Comparison of ENCODE assay signal across 21 mouse cellular contexts in the genomic region with DNA sequence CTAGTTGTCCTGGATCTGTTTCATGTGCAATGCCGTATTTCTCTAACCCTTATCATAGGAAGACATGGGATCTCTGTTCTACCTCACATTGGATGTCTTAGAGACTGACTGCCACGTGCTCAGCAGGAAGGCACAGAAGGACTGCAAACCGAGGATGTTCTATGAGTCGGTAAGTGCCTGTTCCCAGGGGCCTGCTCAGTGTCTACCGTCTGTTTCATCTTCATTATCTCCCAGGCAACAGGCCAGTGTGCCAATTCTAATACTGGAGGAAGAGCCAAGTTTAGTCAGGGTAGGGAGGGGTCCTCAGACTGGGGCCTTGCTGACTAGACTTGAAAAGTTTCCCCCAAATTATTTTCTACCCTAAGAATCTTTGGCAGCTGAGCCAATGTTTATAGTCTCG. TPM values are rescaled to one million over a fixed set of nuclear protein-coding genes. Genes with fewer than 3 reads are reported as not detected.
DNase-seq lines count a peak whose midpoint lies in the region; ATAC-seq and TF ChIP-seq lines count a peak whose summit lies in the region.
"Had no signal": no experiment of that assay in that cellular context is flagged by ENCODE, and none has a peak within 500 bp of the region (broad histone marks: within the 10 kb centered on the region; RNA-seq: fewer than 3 reads in every experiment).

No protein-coding gene starts in this region.

- no peak overlapping the region for H3K4me2 ChIP-seq in forebrain, postnatal 0 days (ENCODE audit: low read depth)
- H3K4me2 ChIP-seq in forebrain, embryonic 11.5 days (ENCODE audit: low read depth, low read length, severe bottlenecking): no peak overlapping the region
- H3K4me2 ChIP-seq in midbrain, postnatal 0 days (ENCODE audit: low read depth, low read length, poor library complexity, severe bottlenecking): no peak overlapping the region
- no peak overlapping the region for H3K4me2 ChIP-seq in midbrain, embryonic 16.5 days (ENCODE audit: low read length)
- H3K4me2 ChIP-seq: heart, embryonic 15.5 days; kidney, embryonic 15.5 days; liver, embryonic 11.5 days had no signal

- H3K4me3 ChIP-seq in forebrain, postnatal 0 days (ENCODE audit: low read depth, low read length): no peak overlapping the region
- H3K4me3 ChIP-seq in forebrain, embryonic 11.5 days (ENCODE audit: low read depth, low read length): no peak overlapping the region
- H3K4me3 ChIP-seq in midbrain, postnatal 0 days (ENCODE audit: low read depth, low read length): no peak overlapping the region
- no peak overlapping the region for H3K4me3 ChIP-seq in midbrain, embryonic 16.5 days (ENCODE audit: low read depth, low read length)
- H3K4me3 ChIP-seq: heart, embryonic 15.5 days; kidney, embryonic 15.5 days; myocyte had no signal

- peak; percentile 35 for DNase-seq in forebrain, postnatal 0 days
- no peak for DNase-seq in forebrain, embryonic 11.5 days (ENCODE audit: low spot score)
- DNase-seq in midbrain, postnatal 0 days (ENCODE audit: low spot score): peak; percentile 76
- peak; percentile 54 to 62 for DNase-seq in layer of hippocampus, adult 18-20 months (ENCODE audit: low spot score in 2 of 2)
- DNase-seq in telencephalon, adult 2 months (ENCODE audit: low read depth, low spot score): peak; percentile 10
- no peak for DNase-seq in lung, postnatal 25 days (ENCODE audit: low spot score)
- DNase-seq: adrenal gland, postnatal 25 days; cerebellum, adult 11 months; spleen, adult 18-20 months had no signal

- H3K9me3 ChIP-seq in forebrain, postnatal 0 days (ENCODE audit: low read length): no peaks in the 10 kb centered on the region
- no peaks in the 10 kb centered on the region for H3K9me3 ChIP-seq in forebrain, embryonic 11.5 days (ENCODE audit: control insufficient read depth, low read length)
- no peaks in the 10 kb centered on the region for H3K9me3 ChIP-seq in midbrain, postnatal 0 days (ENCODE audit: low read length)
- no peaks in the 10 kb centered on the region for H3K9me3 ChIP-seq in midbrain, embryonic 16.5 days (replicated peaks; ENCODE audit: control insufficient read depth, low read length, poor library complexity, severe bottlenecking)
- H3K9me3 ChIP-seq: G1E; heart, embryonic 15.5 days; kidney, embryonic 15.5 days had no signal

- H3K9ac ChIP-seq in forebrain, postnatal 0 days: no peak overlapping the region
- H3K9ac ChIP-seq in forebrain, embryonic 11.5 days (ENCODE audit: low read length): no peak overlapping the region
- H3K9ac ChIP-seq in midbrain, postnatal 0 days (replicated peaks; ENCODE audit: low read length, poor library complexity, severe bottlenecking): no peak overlapping the region
- H3K9ac ChIP-seq in midbrain, embryonic 16.5 days (ENCODE audit: low read depth, low read length): no peak overlapping the region
- H3K9ac ChIP-seq: heart, embryonic 15.5 days; kidney, embryonic 15.5 days had no signal

- H3K27me3 ChIP-seq in forebrain, postnatal 0 days (ENCODE audit: insufficient read depth, low read length): no peaks in the 10 kb centered on the region
- no peaks in the 10 kb centered on the region for H3K27me3 ChIP-seq in forebrain, embryonic 11.5 days (ENCODE audit: control insufficient read depth, insufficient read depth, low read length)
- H3K27me3 ChIP-seq in midbrain, postnatal 0 days (ENCODE audit: insufficient read depth, low read length): no peaks in the 10 kb centered on the region
- no peaks in the 10 kb centered on the region for H3K27me3 ChIP-seq in midbrain, embryonic 16.5 days (ENCODE audit: control insufficient read depth, insufficient read depth, low read depth, low read length)
- H3K27me3 ChIP-seq: heart, embryonic 15.5 days; kidney, embryonic 15.5 days had no signal

- no peaks in the 10 kb centered on the region for H3K36me3 ChIP-seq in forebrain, postnatal 0 days (ENCODE audit: insufficient read depth)
- H3K36me3 ChIP-seq in forebrain, embryonic 11.5 days (ENCODE audit: control insufficient read depth, insufficient read depth, low read length): no peaks in the 10 kb centered on the region
- no peaks in the 10 kb centered on the region for H3K36me3 ChIP-seq in midbrain, postnatal 0 days (ENCODE audit: insufficient read depth, low read length)
- no peaks in the 10 kb centered on the region for H3K36me3 ChIP-seq in midbrain, embryonic 16.5 days (ENCODE audit: control insufficient read depth, insufficient read depth, low read length)
- H3K36me3 ChIP-seq: G1E; heart, embryonic 15.5 days; kidney, embryonic 15.5 days had no signal

- no peak for TF ChIP-seq CTCF in forebrain, postnatal 0 days (IDR thresholded peaks at IDR 0.05; ENCODE audit: low read depth)
- no peak for TF ChIP-seq CTCF in midbrain, postnatal 0 days (IDR thresholded peaks at IDR 0.05)

- ATAC-seq in forebrain, postnatal 0 days: peak; percentile 66
- ATAC-seq in forebrain, embryonic 11.5 days (replicated peaks; ENCODE audit: low FRiP score): no peak
- no peak for ATAC-seq in midbrain, postnatal 0 days (ENCODE audit: low FRiP score)
- ATAC-seq in midbrain, embryonic 16.5 days: no peak
- ATAC-seq: inflammation-experienced regulatory T-cells, adult 6 months had no signal

- H3K4me1 ChIP-seq in forebrain, postnatal 0 days (ENCODE audit: insufficient read depth): no peaks in the 10 kb centered on the region
- no peaks in the 10 kb centered on the region for H3K4me1 ChIP-seq in forebrain, embryonic 11.5 days (replicated peaks; ENCODE audit: control insufficient read depth, insufficient read depth, low read length)
- H3K4me1 ChIP-seq in midbrain, postnatal 0 days (ENCODE audit: insufficient read depth, low read length): no peaks in the 10 kb centered on the region
- H3K4me1 ChIP-seq in midbrain, embryonic 16.5 days (ENCODE audit: control insufficient read depth, insufficient read depth, low read length): no peaks in the 10 kb centered on the region
- H3K4me1 ChIP-seq: heart, embryonic 15.5 days; kidney, embryonic 15.5 days had no signal

- WGBS in forebrain, postnatal 0 days: 60% methylated on average over 6 of the region's 6 CpGs
- 86% methylated on average over 6 of the region's 6 CpGs for WGBS in forebrain, embryonic 11.5 days
- WGBS in midbrain, postnatal 0 days: 59% methylated on average over 6 of the region's 6 CpGs
- 72% methylated on average over 6 of the region's 6 CpGs for WGBS in midbrain, embryonic 16.5 days

- no peak overlapping the region for H3K27ac ChIP-seq in forebrain, postnatal 0 days (ENCODE audit: low read depth, low read length)
- H3K27ac ChIP-seq in forebrain, embryonic 11.5 days (ENCODE audit: low read depth, low read length): no peak overlapping the region
- H3K27ac ChIP-seq in midbrain, postnatal 0 days (ENCODE audit: low read depth, low read length): no peak overlapping the region
- no peak overlapping the region for H3K27ac ChIP-seq in midbrain, embryonic 16.5 days (ENCODE audit: low read length)
- H3K27ac ChIP-seq: heart, embryonic 15.5 days; kidney, embryonic 15.5 days; stomach, postnatal 0 days had no signal

RNA-seq across cellular contexts. Expression of a gene that starts 11.4 kb away (rescaled TPM):
- total RNA-seq in forebrain, postnatal 0 days (2014; rRNA removed): not detected in 2 replicates
- 0.15 and 0.21 TPM in 2 replicates for polyA plus RNA-seq in forebrain, postnatal 0 days (2015; fragmentation: Nextera tagmentation; extraction: Ambion mirVana)
- polyA plus RNA-seq in forebrain, embryonic 11.5 days (2014; fragmentation: Nextera tagmentation; extraction: Ambion mirVana): not detected in 2 replicates
- total RNA-seq in midbrain, postnatal 0 days (2014; rRNA removed): not detected in 2 replicates
- polyA plus RNA-seq in midbrain, postnatal 0 days (2015; fragmentation: Nextera tagmentation; extraction: Ambion mirVana): 0.33 TPM in 1 of 2 replicates, not detected in the other
- polyA plus RNA-seq in midbrain, embryonic 16.5 days (2015; fragmentation: Nextera tagmentation; extraction: Ambion mirVana): not detected in 2 replicates
- under 1 TPM; 0.22 to 0.30 TPM for total RNA-seq in layer of hippocampus, adult 18-20 months (2021)
- total RNA-seq: megakaryocyte-erythroid progenitor cell, adult 5-6 weeks had no signal
- polyA plus RNA-seq: heart, embryonic 15.5 days; lung, embryonic 16.5 days had no signal

RNA-seq across cellular contexts. Expression of a gene that starts 21.3 kb away (rescaled TPM):
- total RNA-seq in forebrain, postnatal 0 days (2014; rRNA removed): not detected in 2 replicates
- polyA plus RNA-seq in forebrain, postnatal 0 days (2015; fragmentation: Nextera tagmentation; extraction: Ambion mirVana): not detected in 2 replicates
- 0.32 TPM in 1 of 2 replicates, not detected in the other for polyA plus RNA-seq in forebrain, embryonic 11.5 days (2014; fragmentation: Nextera tagmentation; extraction: Ambion mirVana)
- not detected in 2 replicates for total RNA-seq in midbrain, postnatal 0 days (2014; rRNA removed)
- not detected in 2 replicates for polyA plus RNA-seq in midbrain, postnatal 0 days (2015; fragmentation: Nextera tagmentation; extraction: Ambion mirVana)
- 0.24 TPM in 2 replicates for polyA plus RNA-seq in midbrain, embryonic 16.5 days (2015; fragmentation: Nextera tagmentation; extraction: Ambion mirVana)
- total RNA-seq in layer of hippocampus, adult 18-20 months (2021): not detected
- total RNA-seq: G1E; left cerebral cortex, postnatal 10 days; megakaryocyte-erythroid progenitor cell, adult 5-6 weeks had no signal
- polyA plus RNA-seq: G1E; gonadal fat pad, adult 2 months; heart, embryonic 15.5 days; inflammation-experienced regulatory T-cells, adult 6 months; kidney, embryonic 15.5 days; lung, embryonic 16.5 days; myocyte had no signal

RNA-seq across cellular contexts. Expression of a gene that starts 38.5 kb away (rescaled TPM):
- total RNA-seq in forebrain, postnatal 0 days (2014; rRNA removed): not detected in 2 replicates
- not detected in 2 replicates for polyA plus RNA-seq in forebrain, postnatal 0 days (2015; fragmentation: Nextera tagmentation; extraction: Ambion mirVana)
- not detected in 2 replicates for polyA plus RNA-seq in forebrain, embryonic 11.5 days (2014; fragmentation: Nextera tagmentation; extraction: Ambion mirVana)
- total RNA-seq in midbrain, postnatal 0 days (2014; rRNA removed): 0.14 TPM in 1 of 2 replicates, not detected in the other
- polyA plus RNA-seq in midbrain, postnatal 0 days (2015; fragmentation: Nextera tagmentation; extraction: Ambion mirVana): 0.36 TPM in 1 of 2 replicates, not detected in the other
- polyA plus RNA-seq in midbrain, embryonic 16.5 days (2015; fragmentation: Nextera tagmentation; extraction: Ambion mirVana): not detected in 2 replicates
- not detected for total RNA-seq in layer of hippocampus, adult 18-20 months (2021)
- total RNA-seq: left cerebral cortex, postnatal 10 days; megakaryocyte-erythroid progenitor cell, adult 5-6 weeks had no signal
- polyA plus RNA-seq: inflammation-experienced regulatory T-cells, adult 6 months; myocyte had no signal

Comparison
In these comparisons a context has a peak if more than half of its experiments do, and no peak if none do; other contexts are left out.
1. DNase-seq: peak in forebrain, postnatal 0 days (single experiment), midbrain, postnatal 0 days (single experiment), layer of hippocampus, adult 18-20 months (2 of 2) and telencephalon, adult 2 months (single experiment); none in forebrain, embryonic 11.5 days (single experiment) and lung, postnatal 25 days (single experiment).